Mouse (Mus musculus) adrenal gland, adult 2 months (tissue): Measurements from ENCODE around the gene Fpgs. TPM values are rescaled to one million over a fixed set of nuclear protein-coding genes. Genes with fewer than 3 reads are reported as not detected.

ENCODE experiments used
- DNase-seq: peaks from one replicate; pipeline ENCODE4 v3.0.0; 2021
- polyA plus RNA-seq: library from polyadenylated mRNA; depleted of rRNA; stranded (reverse); fragments of >200 nt; gene quantifications from 2 replicates; pipeline ENCODE4 v1.2.3, GENCODE M21; 2012
- total RNA-seq, 2 experiments: library from RNA; stranded (reverse); gene quantifications; 2 replicates each; pipeline ENCODE4 v1.2.3; 2021

The Fpgs gene
- total and polyA plus RNA-seq, 3 experiments: 7.5 to 48.2 (median 13.9) TPM

- DNase-seq: no peak
Measured at GRCm38 (mm10) chr2:32700966-32701743, 2.8 kb downstream of the Fpgs start.

GRCm38 (mm10) chr2:32699680-32700079 is 4.3 kb downstream of the Fpgs start:
- DNase-seq: no peak

GRCm38 (mm10) chr2:32694691-32695090 is 9.3 kb downstream of the Fpgs start:
- DNase-seq: no peak

- DNase-seq: peak; percentile 97
Measured at GRCm38 (mm10) chr2:32693823-32694411, 10.0 kb downstream of the Fpgs start.

GRCm38 (mm10) chr2:32693282-32693681 is 10.7 kb downstream of the Fpgs start:
- no peak for DNase-seq

- no peak for DNase-seq
Measured at GRCm38 (mm10) chr2:32692496-32692895, 11.4 kb downstream of the Fpgs start.

- no peak for DNase-seq
Measured at GRCm38 (mm10) chr2:32691041-32691440, 12.9 kb downstream of the Fpgs start.

- DNase-seq: peak; percentile 87
Measured at GRCm38 (mm10) chr2:32689420-32689819, 14.5 kb downstream of the Fpgs start.

GRCm38 (mm10) chr2:32687562-32687961 is 16.4 kb downstream of the Fpgs start:
- DNase-seq: no peak

- no peak for DNase-seq
Measured at GRCm38 (mm10) chr2:32686640-32687039, 17.3 kb downstream of the Fpgs start.

- peak; percentile 79 for DNase-seq
Measured at GRCm38 (mm10) chr2:32685807-32686206, 18.1 kb downstream of the Fpgs start.

GRCm38 (mm10) chr2:32684681-32685428 is 19.1 kb downstream of the Fpgs start:
- DNase-seq: no peak

- DNase-seq: no peak
Measured at GRCm38 (mm10) chr2:32683701-32684100, 20.2 kb downstream of the Fpgs start.

- DNase-seq: no peak
Measured at GRCm38 (mm10) chr2:32682721-32683417, 21.1 kb downstream of the Fpgs start.

GRCm38 (mm10) chr2:32681754-32682153 is 22.2 kb downstream of the Fpgs start:
- DNase-seq: no peak

GRCm38 (mm10) chr2:32680961-32681650 is 22.8 kb downstream of the Fpgs start:
- no peak for DNase-seq

- DNase-seq: peak; percentile 84
Measured at GRCm38 (mm10) chr2:32680051-32680451, 23.9 kb downstream of the Fpgs start.

GRCm38 (mm10) chr2:32677683-32678082 is 26.3 kb downstream of the Fpgs start:
- DNase-seq: no peak

GRCm38 (mm10) chr2:32676821-32677220 is 27.1 kb downstream of the Fpgs start:
- DNase-seq: no peak

GRCm38 (mm10) chr2:32673176-32673917 is 30.6 kb downstream of the Fpgs start:
- no peak for DNase-seq
